Mouse (Mus musculus): ENCODE measurements at regions not wholly inside any gene's neighbourhood (a gene's known extent, or its start where the extent isn't known, plus 50 kb on each side); places are given as distances from the start of the nearest gene placed in this dataset.
"Not testable (repeated sequence)": the region's sequence is repeated elsewhere in the genome, so short reads cannot be mapped to it uniquely, and the experiment has no call there.

DNA sequence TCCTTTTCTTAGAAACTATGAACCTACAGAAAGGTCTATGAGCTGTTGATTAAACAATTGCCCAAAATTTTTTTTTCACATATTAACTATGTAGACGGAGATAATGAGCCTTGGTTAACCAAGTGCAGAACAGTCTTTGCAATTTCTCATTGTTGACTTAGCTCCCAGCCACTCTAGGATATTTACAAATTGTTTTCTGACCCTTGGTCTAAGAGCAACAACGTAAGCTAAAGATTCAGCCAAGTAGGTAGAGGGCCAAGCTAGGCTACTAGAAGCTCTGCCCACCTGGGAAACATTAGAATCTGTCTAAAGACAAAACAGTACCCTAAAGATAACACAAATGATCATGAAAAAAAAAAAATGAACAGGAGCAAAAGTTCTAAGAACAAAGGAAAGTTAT, 67.5 kb upstream of the Map9 start:
- no peak overlapping the region for H3K4me3 ChIP-seq (replicated peaks)
- H3K27me3 ChIP-seq, result no peaks in the 10 kb centered on the region
- H3K27ac ChIP-seq, result no peak overlapping the region
- ATAC-seq (ENCODE audit: low FRiP score), result no peak
- no peak overlapping the region for H3K9ac ChIP-seq
- no peaks in the 10 kb centered on the region for H3K4me1 ChIP-seq
- no peak overlapping the region for H3K4me2 ChIP-seq
- H3K36me3 ChIP-seq (replicated peaks), result no peaks in the 10 kb centered on the region
- 89% methylated on average over 2 of the region's 2 CpGs for WGBS
- H3K9me3 ChIP-seq, result no peaks in the 10 kb centered on the region

DNA sequence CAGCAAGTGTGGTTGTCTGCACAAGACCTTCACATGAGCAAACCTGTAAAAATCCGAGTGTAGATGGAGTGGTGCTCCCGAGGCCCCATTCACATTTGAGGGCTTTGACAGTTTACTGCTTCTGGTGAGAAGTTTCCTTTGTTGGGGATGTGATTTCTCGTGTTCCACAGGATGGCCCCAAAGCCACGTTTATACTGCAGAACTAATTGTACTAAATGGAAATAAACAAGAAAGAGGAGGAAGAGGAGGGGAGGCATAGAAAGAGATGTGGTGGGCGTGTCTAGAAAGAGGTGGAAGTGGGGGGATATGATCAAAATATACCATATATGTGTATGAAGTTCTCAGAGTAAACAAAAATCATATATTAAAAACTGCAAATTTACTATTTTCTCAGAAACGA, 68.8 kb upstream of the Map9 start:
- Histone ChIP-seq H3K36me3 (replicated peaks) (no peaks in the 10 kb centered on the region), H3K4me1 (no peaks in the 10 kb centered on the region), H3K27ac (no peak overlapping the region), H3K9me3 (no peaks in the 10 kb centered on the region), H3K4me2 (no peak overlapping the region), H3K9ac (no peak overlapping the region), H3K27me3 (no peaks in the 10 kb centered on the region), H3K4me3 (replicated peaks) (no peak overlapping the region)
- 80% methylated on average over 6 of the region's 6 CpGs for WGBS
- ATAC-seq (ENCODE audit: low FRiP score), result no peak

DNA sequence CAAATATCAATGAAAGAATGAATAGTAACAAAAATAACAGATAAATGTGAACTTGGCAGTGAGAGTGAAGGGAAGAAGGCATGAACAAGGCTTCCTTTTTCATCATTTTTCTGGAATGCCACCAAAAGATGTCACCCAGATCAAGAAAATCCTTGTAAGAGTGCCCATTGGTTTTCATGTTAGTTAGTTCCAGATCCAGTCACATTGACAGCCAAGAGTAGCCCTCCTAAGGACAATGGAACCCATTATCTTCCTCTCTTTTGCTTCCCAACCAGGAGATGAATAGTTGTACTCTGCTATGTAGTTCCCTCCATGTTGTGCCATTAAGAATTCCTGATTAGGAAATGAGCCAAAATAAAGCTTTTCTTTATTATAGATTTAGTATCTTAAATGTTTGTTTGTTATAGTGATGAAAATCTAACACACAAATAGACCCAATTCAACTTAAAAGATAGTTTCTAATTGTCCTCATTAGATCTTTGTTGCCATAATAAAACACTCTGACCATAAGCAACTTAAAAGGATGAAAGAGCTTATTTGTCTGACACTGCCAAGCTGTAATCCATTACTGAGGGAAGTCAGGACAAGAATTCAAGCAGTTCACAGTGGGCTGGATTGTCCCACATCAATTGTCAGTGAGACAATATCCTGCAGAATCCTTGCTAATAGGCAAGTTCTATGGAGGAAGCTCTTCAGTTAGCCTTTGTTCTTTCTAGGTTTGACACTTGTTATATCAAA, 80.7 kb upstream of the Map9 start:
- Histone ChIP-seq H3K9me3 (no peaks in the 10 kb centered on the region), H3K9ac (no peak overlapping the region), H3K36me3 (replicated peaks) (no peaks in the 10 kb centered on the region), H3K27ac (no peak overlapping the region), H3K4me2 (no peak overlapping the region), H3K4me1 (peaks cover 7% of the 10 kb centered on the region; the same call in 1 of the 2 replicates), H3K27me3 (no peaks in the 10 kb centered on the region), H3K4me3 (replicated peaks) (no peak overlapping the region)
- ATAC-seq (ENCODE audit: low FRiP score), result no peak

DNA sequence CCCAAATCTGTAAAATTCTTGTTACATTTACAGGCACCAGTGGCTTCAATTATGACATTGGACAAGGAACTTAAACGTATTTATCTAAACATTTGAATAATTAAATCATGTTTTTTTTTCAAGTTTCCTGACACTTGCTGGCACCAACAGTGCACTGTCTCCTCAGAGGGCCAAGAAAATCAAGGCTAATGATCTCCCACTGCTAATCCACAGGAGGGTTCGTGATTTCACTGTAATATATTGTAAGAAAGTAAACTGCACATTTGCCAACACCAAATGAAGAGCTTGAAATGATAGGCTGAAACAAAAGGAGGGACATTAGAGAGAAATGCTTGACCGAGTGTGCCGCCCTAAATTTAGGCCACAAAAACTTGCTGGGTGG, 82.0 kb upstream of the Map9 start:
- H3K4me2 ChIP-seq, result no peak overlapping the region
- ATAC-seq (ENCODE audit: low FRiP score), result no peak
- 69% methylated on average over 4 of the region's 4 CpGs for WGBS
- no peaks in the 10 kb centered on the region for H3K27me3 ChIP-seq
- no peaks in the 10 kb centered on the region for H3K36me3 ChIP-seq (replicated peaks)
- H3K9me3 ChIP-seq, result no peaks in the 10 kb centered on the region
- H3K9ac ChIP-seq, result no peak overlapping the region
- peaks cover 7% of the 10 kb centered on the region; the same call in 1 of the 2 replicates for H3K4me1 ChIP-seq
- no peak overlapping the region for H3K27ac ChIP-seq
- H3K4me3 ChIP-seq (replicated peaks), result no peak overlapping the region

DNA sequence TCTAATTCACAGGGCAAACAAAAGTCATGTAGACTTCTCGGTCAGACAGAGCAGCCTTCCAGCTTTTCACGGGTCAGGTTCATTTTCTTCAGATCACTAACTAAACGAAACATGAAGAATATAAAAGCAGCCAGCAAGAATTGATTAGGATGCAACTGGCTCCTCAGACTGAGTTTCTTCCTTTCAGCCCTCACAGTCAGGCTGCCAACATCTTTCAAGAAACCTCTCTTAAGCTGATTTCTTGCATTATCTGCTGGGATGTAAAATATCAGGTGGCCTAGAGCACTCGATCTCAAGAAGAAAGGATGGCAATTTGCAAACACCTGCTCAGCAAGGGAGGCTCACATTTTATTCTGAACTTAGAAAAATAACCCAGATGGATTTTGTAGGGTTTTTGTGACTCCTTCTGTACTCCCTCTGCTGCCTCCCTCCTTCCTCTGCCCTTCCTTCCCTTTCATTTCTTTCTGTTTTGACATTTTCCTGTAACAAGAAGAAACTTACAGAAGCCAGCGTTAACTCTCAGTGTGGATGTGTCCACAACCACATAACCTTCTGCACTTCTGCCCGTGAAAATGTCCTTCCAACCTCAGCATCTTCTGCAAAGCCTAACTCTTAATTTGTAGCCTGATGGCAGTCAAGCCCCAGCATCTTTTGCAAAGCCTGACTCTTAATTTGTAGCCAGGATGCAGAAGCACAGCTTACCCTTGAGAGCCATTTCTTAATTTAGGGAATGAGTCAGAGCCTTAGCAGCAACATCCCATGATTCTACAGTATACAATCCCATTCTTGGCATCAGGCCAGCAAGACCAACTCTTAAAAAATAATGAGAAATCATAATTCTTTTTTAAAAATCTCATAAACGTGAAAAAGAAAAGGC, 82.7 kb upstream of the Map9 start:
- Histone ChIP-seq H3K36me3 (replicated peaks) (no peaks in the 10 kb centered on the region), H3K4me1 (peaks cover 7% of the 10 kb centered on the region; the same call in 1 of the 2 replicates), H3K27ac (no peak overlapping the region), H3K4me2 (no peak overlapping the region), H3K9ac (no peak overlapping the region), H3K27me3 (no peaks in the 10 kb centered on the region), H3K9me3 (no peaks in the 10 kb centered on the region), H3K4me3 (replicated peaks) (no peak overlapping the region)
- 63% methylated on average over 7 of the region's 7 CpGs for WGBS
- ATAC-seq (ENCODE audit: low FRiP score), result peak; percentile 64

DNA sequence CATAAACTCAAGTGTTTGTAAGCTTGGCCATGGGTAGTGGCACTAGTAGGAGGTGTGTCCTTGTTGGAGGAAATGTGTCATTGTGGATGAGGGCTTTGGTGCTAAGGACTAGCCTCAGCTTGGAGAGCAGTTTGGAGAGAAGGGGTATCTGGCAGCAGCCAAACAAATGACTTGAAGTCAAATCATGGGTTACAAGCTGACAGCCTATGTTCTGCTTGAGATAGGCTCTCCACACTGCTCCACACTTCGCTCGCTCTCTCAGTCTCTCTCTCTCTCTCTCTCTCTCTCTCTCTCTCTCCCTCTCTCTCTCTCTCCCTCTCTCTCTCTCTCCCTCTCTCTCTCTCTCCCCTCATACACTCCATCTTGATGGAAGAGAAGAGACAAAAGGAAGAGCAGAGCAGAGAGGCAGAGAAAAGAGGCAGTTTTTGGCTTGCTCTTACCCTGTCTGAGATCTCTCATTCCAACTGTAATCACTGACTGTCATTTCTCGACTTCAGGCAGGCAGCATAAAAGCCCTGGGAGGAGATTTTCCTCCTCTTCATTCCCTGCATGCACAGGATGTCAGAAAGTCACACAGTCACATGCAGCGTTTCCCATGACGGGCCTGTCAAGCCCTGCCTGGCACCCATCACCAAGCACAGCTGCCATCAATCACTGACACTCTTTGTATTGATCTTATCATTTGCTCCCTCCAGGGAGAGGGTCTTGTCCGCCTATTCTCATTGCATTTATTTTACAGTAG, 83.5 kb upstream of the Map9 start:
- 78% methylated on average over 6 of the region's 6 CpGs for WGBS

DNA sequence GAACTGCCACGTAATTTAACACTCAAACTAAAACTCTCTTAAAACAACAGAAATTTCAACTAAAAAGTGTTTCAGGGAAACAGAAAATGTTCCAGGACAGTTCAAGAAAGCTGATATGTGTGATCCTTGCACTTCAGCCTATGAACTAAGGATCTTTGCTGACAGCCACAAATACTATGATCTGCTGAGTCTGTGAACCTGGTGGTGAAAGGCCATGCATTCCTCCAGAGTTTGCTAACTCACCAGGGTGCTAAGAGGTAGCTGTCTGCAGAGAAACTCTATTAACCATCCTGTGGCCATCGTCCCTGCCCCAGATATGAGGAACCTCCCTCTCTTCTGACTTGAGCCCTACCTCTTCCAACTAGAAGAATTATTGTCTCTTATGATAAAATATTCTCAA, 84.3 kb upstream of the Map9 start:
- ATAC-seq (ENCODE audit: low FRiP score); H3K4me1 ChIP-seq; H3K9me3 ChIP-seq; H3K27ac ChIP-seq; H3K9ac ChIP-seq; H3K27me3 ChIP-seq; H3K4me2 ChIP-seq; H3K4me3 ChIP-seq (replicated peaks); H3K36me3 ChIP-seq (replicated peaks): not testable (repeated sequence)
- WGBS, result 84% methylated on average over 2 of the region's 2 CpGs

More for the DNA sequence above, 83.5 kb upstream of the Map9 start:
- peak; percentile 65 for ATAC-seq (ENCODE audit: low FRiP score)
- no peak overlapping the region for H3K4me2 ChIP-seq
- H3K27ac ChIP-seq, result no peak overlapping the region
- H3K9ac ChIP-seq, result no peak overlapping the region
- no peaks in the 10 kb centered on the region for H3K36me3 ChIP-seq (replicated peaks)
- H3K4me3 ChIP-seq (replicated peaks), result no peak overlapping the region
- no peaks in the 10 kb centered on the region for H3K27me3 ChIP-seq
- H3K9me3 ChIP-seq, result no peaks in the 10 kb centered on the region
- H3K4me1 ChIP-seq, result peaks cover 7% of the 10 kb centered on the region; the same call in 1 of the 2 replicates

DNA sequence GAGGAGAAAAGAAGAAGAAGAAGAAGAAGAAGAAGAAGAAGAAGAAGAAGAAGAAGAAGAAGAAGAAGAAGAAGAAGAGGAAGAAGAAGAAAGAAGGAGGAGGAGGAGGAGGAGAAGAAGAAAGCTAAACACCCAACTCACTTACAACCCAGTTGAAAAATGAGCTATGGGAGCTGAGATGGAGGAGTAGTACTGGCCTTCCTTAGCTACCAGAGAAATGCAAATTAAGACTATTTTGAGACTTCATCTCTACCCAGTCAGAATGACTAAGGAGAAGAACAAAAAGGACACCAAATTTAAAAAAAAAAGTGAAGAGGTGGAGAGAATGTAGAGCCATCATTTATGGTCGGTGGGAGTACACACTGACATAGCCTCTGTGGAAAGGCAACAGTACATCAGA, 85.9 kb upstream of the Map9 start:
- H3K9ac ChIP-seq, result no peak overlapping the region
- no peak for ATAC-seq (ENCODE audit: low FRiP score)
- no peaks in the 10 kb centered on the region for H3K27me3 ChIP-seq
- H3K4me3 ChIP-seq (replicated peaks), result no peak overlapping the region
- 74% methylated on average over 1 of the region's 1 CpGs for WGBS
- no peaks in the 10 kb centered on the region for H3K36me3 ChIP-seq (replicated peaks)
- no peak overlapping the region for H3K4me2 ChIP-seq
- H3K9me3 ChIP-seq, result no peaks in the 10 kb centered on the region
- no peak overlapping the region for H3K27ac ChIP-seq
- H3K4me1 ChIP-seq, result peaks cover 7% of the 10 kb centered on the region; the same call in 1 of the 2 replicates

DNA sequence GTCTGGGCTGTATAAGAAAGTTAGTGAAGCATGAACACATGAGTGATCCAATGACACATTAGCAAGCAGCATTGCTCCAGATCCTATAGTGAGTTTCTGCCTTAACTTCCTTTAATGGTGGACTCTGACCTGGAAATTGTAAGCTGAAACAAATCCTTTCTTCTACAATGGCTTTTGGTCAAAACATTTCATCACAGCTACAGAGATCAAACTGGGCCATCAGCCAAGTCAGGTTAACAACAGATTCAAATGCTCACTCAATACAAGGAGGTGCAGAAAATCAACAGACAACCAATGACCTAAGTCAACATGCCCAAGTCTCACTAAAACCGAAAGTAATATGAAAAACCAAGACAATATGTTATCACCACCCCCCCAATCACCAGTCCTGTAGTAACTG, 91.9 kb upstream of the Map9 start:
- ATAC-seq (ENCODE audit: low FRiP score), result no peak
- Histone ChIP-seq H3K27ac (no peak overlapping the region), H3K4me2 (no peak overlapping the region), H3K36me3 (replicated peaks) (no peaks in the 10 kb centered on the region), H3K4me1 (no peaks in the 10 kb centered on the region), H3K4me3 (replicated peaks) (no peak overlapping the region), H3K27me3 (no peaks in the 10 kb centered on the region), H3K9ac (no peak overlapping the region), H3K9me3 (no peaks in the 10 kb centered on the region)
- 94% methylated on average over 1 of the region's 1 CpGs for WGBS

DNA sequence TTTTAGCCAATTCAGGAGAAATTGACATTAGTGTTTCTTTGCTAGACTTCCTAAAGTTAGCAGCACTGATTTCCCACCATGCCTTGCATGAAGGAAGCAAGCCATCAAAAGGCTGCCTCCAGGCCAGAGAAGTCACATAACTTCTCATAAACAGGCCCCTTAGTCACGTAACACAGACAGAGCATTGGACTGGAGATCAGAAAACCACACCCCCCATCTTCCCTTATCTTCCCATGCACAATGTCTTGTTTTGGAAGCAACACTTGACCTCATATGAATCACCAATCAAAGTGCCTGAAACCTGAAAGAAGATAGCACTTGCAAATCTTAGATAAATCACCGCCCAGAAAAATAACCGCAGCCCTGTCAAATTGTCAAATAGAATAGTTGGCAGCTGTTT, 95.9 kb upstream of the Map9 start:
- Histone ChIP-seq H3K4me2 (no peak overlapping the region), H3K27me3 (no peaks in the 10 kb centered on the region), H3K36me3 (replicated peaks) (no peaks in the 10 kb centered on the region), H3K9ac (no peak overlapping the region), H3K27ac (no peak overlapping the region), H3K9me3 (no peaks in the 10 kb centered on the region), H3K4me3 (replicated peaks) (no peak overlapping the region), H3K4me1 (no peaks in the 10 kb centered on the region)
- 89% methylated on average over 3 of the region's 3 CpGs for WGBS
- ATAC-seq (ENCODE audit: low FRiP score), result no peak

DNA sequence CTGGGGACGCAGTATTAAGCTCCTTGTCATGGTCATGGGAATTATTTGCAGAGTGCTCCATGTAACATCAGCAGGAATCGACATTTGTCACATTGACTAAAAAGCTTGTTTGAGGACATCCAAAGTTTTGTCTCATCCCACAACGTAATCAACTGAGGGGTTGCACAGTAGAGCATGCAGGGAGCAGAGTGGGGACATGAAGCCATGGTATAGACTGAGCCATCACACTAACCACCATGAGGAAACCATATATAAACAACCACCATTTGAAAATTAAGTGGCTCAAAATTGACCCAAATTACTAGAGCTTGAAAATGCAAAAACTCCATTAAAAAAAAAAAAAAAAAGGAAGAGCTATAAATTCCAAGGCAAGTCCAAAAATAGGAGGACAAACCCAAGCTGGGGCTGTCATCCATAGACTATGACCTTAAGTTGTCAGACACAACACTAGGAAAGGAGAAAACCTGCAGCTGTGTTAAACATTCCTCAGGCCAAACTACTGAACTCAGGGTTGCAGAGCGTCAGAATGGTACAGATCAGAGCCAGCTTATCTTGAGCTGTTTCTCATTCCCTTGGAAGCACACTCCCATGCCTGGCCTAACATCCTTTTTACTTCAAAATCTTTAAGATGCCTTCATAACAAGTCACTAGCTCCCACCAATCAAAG, 97.7 kb upstream of the Map9 start:
- no peak for ATAC-seq (ENCODE audit: low FRiP score)
- no peaks in the 10 kb centered on the region for H3K36me3 ChIP-seq (replicated peaks)
- WGBS, result 88% methylated on average over 4 of the region's 4 CpGs
- H3K4me3 ChIP-seq (replicated peaks), result no peak overlapping the region
- H3K27me3 ChIP-seq, result no peaks in the 10 kb centered on the region
- H3K9me3 ChIP-seq, result no peaks in the 10 kb centered on the region
- no peak overlapping the region for H3K27ac ChIP-seq
- H3K4me1 ChIP-seq, result no peaks in the 10 kb centered on the region
- H3K9ac ChIP-seq, result no peak overlapping the region
- H3K4me2 ChIP-seq, result no peak overlapping the region

DNA sequence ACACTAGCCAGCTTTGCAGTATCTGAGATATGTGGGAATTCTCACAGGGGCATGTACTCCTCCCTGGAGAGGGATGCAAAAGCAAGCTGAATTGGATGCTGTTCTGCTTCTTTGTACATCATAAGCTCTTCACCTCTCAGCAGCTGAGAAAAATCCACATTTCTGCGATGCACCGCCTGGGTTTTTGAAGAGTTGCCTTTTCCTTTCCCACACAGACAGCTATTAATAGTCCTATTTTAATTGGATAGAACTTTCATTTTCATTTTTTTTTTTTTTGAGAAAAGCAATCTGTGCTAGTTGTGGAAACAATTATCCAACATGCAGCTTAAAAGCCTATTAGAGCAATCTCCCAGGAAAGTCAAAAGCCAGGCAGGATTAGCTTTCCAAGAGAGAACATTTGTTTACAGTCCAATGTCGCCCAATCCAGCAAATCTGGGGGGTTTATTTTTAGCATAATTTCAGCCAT, 105.2 kb upstream of the Gucy1a1 start:
- ATAC-seq (ENCODE audit: low FRiP score), result no peak
- Histone ChIP-seq H3K27me3 (no peaks in the 10 kb centered on the region), H3K4me1 (no peaks in the 10 kb centered on the region; the same call in 1 of the 2 replicates), H3K36me3 (replicated peaks) (no peaks in the 10 kb centered on the region), H3K4me2 (no peak overlapping the region), H3K9ac (no peak overlapping the region), H3K4me3 (replicated peaks) (no peak overlapping the region), H3K27ac (no peak overlapping the region), H3K9me3 (no peaks in the 10 kb centered on the region)
- 56% methylated on average over 3 of the region's 3 CpGs for WGBS

Measured in forebrain, embryonic 12.5 days (tissue).